Mouse (Mus musculus) left cerebral cortex, postnatal 10 days (tissue): ENCODE measurements around the gene Nol12. TPM values are rescaled to one million over a fixed set of nuclear protein-coding genes. Genes with fewer than 3 reads are reported as not detected.
A peak's percentile ranks its signal among the peaks of the same experiment; 100 is the strongest.

Source experiments
- DNase-seq, 2 experiments: peaks; one replicate each; pipeline ENCODE4 v3.0.0; 2021 to 2022; ENCODE audit warnings: low spot score in 2 of 2, mixed read lengths in 1 of 2; ENCODE audit errors: extremely low spot score in 1 of 2
- intact Hi-C: fragments of 180-260 bp; cut with DNase I; formaldehyde crosslinking; loops from one replicate; pipeline ENCODE4 v1.15.1; 2025
- total RNA-seq, 2 experiments: library from RNA; stranded (reverse); gene quantifications; 2 replicates each; pipeline ENCODE4 v1.2.3; 2021

Nol12 gene
- total RNA-seq: 10 to 100 TPM; 40.9 to 41.4 TPM

GRCm38 (mm10) chr15:78934784-78935320 is at the start of gene Nol12:
TSS of gene Nol12 (plus strand) at chr15:78934933.
- peak; percentile 85 to 89 for DNase-seq
- intact Hi-C loops: no loop called here

- intact Hi-C loops: no loop called here
- DNase-seq: no peak
Observed at GRCm38 (mm10) chr15:78889401-78889853, 45.3 kb upstream of the Nol12 start.

GRCm38 (mm10) chr15:78892440-78892839 is 42.3 kb upstream of the Nol12 start:
- no peak for DNase-seq
- intact Hi-C loops: no loop called here

- intact Hi-C loops: no loop called here
- no peak for DNase-seq
Observed at GRCm38 (mm10) chr15:78894726-78895125, 40.0 kb upstream of the Nol12 start.

- intact Hi-C loops: no loop called here
Observed at GRCm38 (mm10) chr15:78895741-78896140, 39.0 kb upstream of the Nol12 start.

GRCm38 (mm10) chr15:78896149-78896548 is 38.6 kb upstream of the Nol12 start:
- intact Hi-C loops: no loop called here
- no peak for DNase-seq

More at GRCm38 (mm10) chr15:78895741-78896140, 39.0 kb upstream of the Nol12 start:
- no peak for DNase-seq

- intact Hi-C loops: no loop called here
- DNase-seq: no peak
Observed at GRCm38 (mm10) chr15:78897488-78897887, 37.2 kb upstream of the Nol12 start.

GRCm38 (mm10) chr15:78898507-78899001 is 36.2 kb upstream of the Nol12 start:
- intact Hi-C loops: no loop called here
- no peak for DNase-seq

GRCm38 (mm10) chr15:78899409-78899739 is 35.4 kb upstream of the Nol12 start, which contains the start of gene Gm49510:
TSS of gene Gm49510 (plus strand) at chr15:78899667.
- intact Hi-C loops: no loop called here
- no peak for DNase-seq

GRCm38 (mm10) chr15:78899740-78900584 is 34.8 kb upstream of the Nol12 start, which contains the start of gene Sh3bp1:
TSS of gene Sh3bp1 (plus strand) at chr15:78899768.
- intact Hi-C loops: no loop called here
- peak in 1 of 2 experiments; percentile 86 for DNase-seq

GRCm38 (mm10) chr15:78900585-78901421 is 33.9 kb upstream of the Nol12 start:
- intact Hi-C loops: no loop called here
- peak in 1 of 2 experiments; percentile 42 for DNase-seq

GRCm38 (mm10) chr15:78901422-78901789 is 33.3 kb upstream of the Nol12 start:
- intact Hi-C loops: no loop called here
- DNase-seq: no peak

- peak; percentile 66 to 80 for DNase-seq
- intact Hi-C loops: no loop called here
Observed at GRCm38 (mm10) chr15:78903243-78903642, 31.5 kb upstream of the Nol12 start.

- DNase-seq: no peak
- intact Hi-C loops: no loop called here
Observed at GRCm38 (mm10) chr15:78908399-78908798, 26.3 kb upstream of the Nol12 start.

GRCm38 (mm10) chr15:78908982-78909381 is 25.8 kb upstream of the Nol12 start:
- no peak for DNase-seq
- intact Hi-C loops: no loop called here

- intact Hi-C loops: no loop called here
- DNase-seq: peak in 1 of 2 experiments; percentile 69
Observed at GRCm38 (mm10) chr15:78912040-78912439, 22.7 kb upstream of the Nol12 start.

- peak; percentile 98 to 99 for DNase-seq
- intact Hi-C loops: no loop called here
Observed at GRCm38 (mm10) chr15:78913632-78914090, 21.1 kb upstream of the Nol12 start, which contains the start of gene Pdxp. TSS of gene Pdxp (plus strand) at chr15:78913919.

GRCm38 (mm10) chr15:78914091-78914822 is 20.5 kb upstream of the Nol12 start:
- intact Hi-C loops: no loop called here
- DNase-seq: peak; percentile 51 to 81
